Comparison of ENCODE assay signal across 14 mouse cellular contexts in genomic region chr4:53356374-53356773, GRCm38 (mm10).
DNase-seq lines count a peak whose midpoint lies in the region.
"Had no signal": no experiment of that assay in that cellular context is flagged by ENCODE, and none has a peak within 500 bp of the region (broad histone marks: within the 10 kb centered on the region; RNA-seq: fewer than 3 reads in every experiment).

No protein-coding gene starts in this region.

- DNase-seq in layer of hippocampus, adult 18-20 months (ENCODE audit: low spot score in 2 of 2), result peak; percentile 12 to 57
- no peak for DNase-seq in layer of hippocampus, postnatal 36 days
- DNase-seq in lung, postnatal 10 days, result peak; percentile 14
- DNase-seq in lung, adult 18-20 months, result no peak
- DNase-seq in adipocyte (ENCODE audit: low spot score), result peak; percentile 62
- peak; percentile 35 to 50 for DNase-seq in layer of hippocampus, postnatal 14 days (ENCODE audit: low spot score in 2 of 2)
- no peak for DNase-seq in thymus, postnatal 36 days
- DNase-seq: adrenal gland, postnatal 25 days; heart, postnatal 36 days; kidney, adult 2 months; kidney, postnatal 36 days; liver, embryonic 13.5 days; lung, postnatal 4 days; thymus, postnatal 4 days had no signal

Comparison
In these comparisons a context has a peak if more than half of its experiments do, and no peak if none do; other contexts are left out.
1. DNase-seq: peak in layer of hippocampus, adult 18-20 months (2 of 2), lung, postnatal 10 days (single experiment), adipocyte (single experiment) and layer of hippocampus, postnatal 14 days (2 of 2); none in layer of hippocampus, postnatal 36 days (0 of 2), lung, adult 18-20 months (0 of 2) and thymus, postnatal 36 days (0 of 2).